Mouse (Mus musculus): Measurements from ENCODE around the gene Wasf1. TPM values are rescaled to one million over a fixed set of nuclear protein-coding genes. Genes with fewer than 3 reads are reported as not detected.

The Wasf1 gene
- polyA plus RNA-seq, 1 experiment from 2014 or later: 29.7 TPM

DNA sequence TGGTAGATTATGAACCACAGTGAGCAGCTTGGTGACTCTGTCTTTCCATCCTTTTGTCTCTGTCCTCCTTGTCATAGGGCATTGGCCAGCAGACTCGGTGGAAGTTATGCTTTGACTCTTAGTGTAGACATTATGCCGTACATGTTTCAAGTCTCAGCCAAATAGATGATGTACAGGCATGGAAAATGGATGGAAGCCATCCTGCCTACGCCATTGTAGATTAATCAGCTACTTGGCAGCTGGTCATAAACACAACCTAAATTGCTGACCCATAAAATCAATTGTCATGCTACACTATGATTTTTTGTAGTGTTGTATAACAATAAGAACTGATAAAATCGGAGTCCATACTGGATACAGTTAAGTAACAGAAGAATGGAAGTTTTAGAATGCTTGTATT is 18.5 kb downstream of the Wasf1 start:
- Histone ChIP-seq H3K4me1 (peaks cover 1% of the 10 kb centered on the region), H3K9me3 (no peaks in the 10 kb centered on the region), H3K36me3 (no peaks in the 10 kb centered on the region), H3K9ac (no peak overlapping the region), H3K27ac (no peak overlapping the region), H3K4me3 (no peak overlapping the region), H3K27me3 (no peaks in the 10 kb centered on the region), H3K4me2 (replicated peaks) (no peak overlapping the region)
- 89% methylated on average over 4 of the region's 4 CpGs for WGBS
- no peak for ATAC-seq (ENCODE audit: low FRiP score, low read depth)

DNA sequence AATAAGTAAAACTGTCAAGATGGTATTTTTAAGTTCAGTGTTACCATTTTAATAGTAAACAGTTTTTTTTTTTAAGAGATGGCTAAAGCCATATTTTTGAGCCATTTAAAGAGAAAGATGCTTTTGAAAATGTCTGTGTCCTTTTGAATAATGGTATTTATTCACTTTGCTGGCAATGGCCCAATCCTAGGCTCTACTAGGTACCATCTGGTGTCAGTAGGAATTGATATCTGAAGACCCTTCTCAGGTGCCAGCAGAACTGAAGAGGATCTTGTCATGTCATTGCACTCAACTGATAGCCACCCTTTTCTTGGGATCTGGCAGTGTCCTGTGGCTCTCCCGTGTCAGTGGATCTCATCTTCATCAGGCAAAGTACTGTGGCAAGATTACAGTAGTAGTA is 22.9 kb downstream of the Wasf1 start:
- H3K27ac ChIP-seq: no peak overlapping the region
- H3K9me3 ChIP-seq: no peaks in the 10 kb centered on the region
- H3K4me2 ChIP-seq (replicated peaks): no peak overlapping the region
- WGBS: 92% methylated on average over 1 of the region's 1 CpGs
- H3K36me3 ChIP-seq: no peaks in the 10 kb centered on the region
- ATAC-seq (ENCODE audit: low FRiP score, low read depth): no peak
- H3K27me3 ChIP-seq: no peaks in the 10 kb centered on the region
- no peak overlapping the region for H3K9ac ChIP-seq
- no peak overlapping the region for H3K4me3 ChIP-seq
- H3K4me1 ChIP-seq: no peaks in the 10 kb centered on the region

DNA sequence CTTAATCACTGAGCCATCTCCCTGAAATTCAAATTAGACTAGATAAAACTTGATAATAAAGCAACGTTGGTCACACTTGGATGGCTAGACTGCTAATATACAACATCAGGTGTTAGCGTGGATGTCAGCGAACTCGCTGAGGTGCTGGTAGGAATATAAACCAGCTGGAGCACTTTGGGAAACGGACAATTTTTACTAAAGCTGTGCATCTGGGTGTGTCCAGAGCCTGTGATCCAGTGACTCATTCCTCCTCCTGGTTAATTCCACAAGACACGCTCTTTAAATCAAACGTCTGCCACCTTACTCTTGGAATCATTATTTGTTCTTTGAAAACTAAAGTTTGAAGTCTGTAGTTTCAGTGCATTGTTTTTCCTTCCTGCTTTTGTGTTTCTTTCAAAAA is 23.5 kb downstream of the Wasf1 start:
- Histone ChIP-seq H3K27ac (no peak overlapping the region), H3K4me2 (replicated peaks) (no peak overlapping the region), H3K36me3 (no peaks in the 10 kb centered on the region), H3K4me1 (no peaks in the 10 kb centered on the region), H3K9me3 (no peaks in the 10 kb centered on the region), H3K27me3 (no peaks in the 10 kb centered on the region), H3K4me3 (no peak overlapping the region), H3K9ac (no peak overlapping the region)
- WGBS: 75% methylated on average over 7 of the region's 7 CpGs
- no peak for ATAC-seq (ENCODE audit: low FRiP score, low read depth)

DNA sequence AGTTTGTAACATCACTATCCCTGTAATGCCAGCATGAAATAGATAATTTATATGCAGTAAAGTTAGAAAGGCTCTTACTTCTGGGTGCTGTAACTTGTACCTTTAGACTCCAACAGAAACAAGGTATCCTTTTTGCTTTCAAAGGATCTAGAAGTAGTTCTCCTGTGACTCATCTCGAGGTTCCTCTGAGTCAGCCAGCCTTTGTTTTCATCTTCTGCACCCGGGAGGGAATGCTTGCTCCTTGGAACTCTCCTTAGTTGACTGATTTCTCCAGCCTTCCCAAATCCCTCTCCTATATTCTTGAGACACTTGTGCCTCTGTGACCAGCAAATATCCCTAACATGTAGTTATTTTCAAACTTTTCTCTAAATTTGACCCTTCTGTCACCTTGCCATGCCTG is 25.3 kb downstream of the Wasf1 start:
- no peak overlapping the region for H3K4me3 ChIP-seq
- ATAC-seq (ENCODE audit: low FRiP score, low read depth): no peak
- no peaks in the 10 kb centered on the region for H3K36me3 ChIP-seq
- no peaks in the 10 kb centered on the region for H3K4me1 ChIP-seq
- H3K27me3 ChIP-seq: no peaks in the 10 kb centered on the region
- no peak overlapping the region for H3K4me2 ChIP-seq (replicated peaks)
- WGBS: 59% methylated on average over 2 of the region's 2 CpGs
- H3K9me3 ChIP-seq: no peaks in the 10 kb centered on the region
- no peak overlapping the region for H3K27ac ChIP-seq
- no peak overlapping the region for H3K9ac ChIP-seq

DNA sequence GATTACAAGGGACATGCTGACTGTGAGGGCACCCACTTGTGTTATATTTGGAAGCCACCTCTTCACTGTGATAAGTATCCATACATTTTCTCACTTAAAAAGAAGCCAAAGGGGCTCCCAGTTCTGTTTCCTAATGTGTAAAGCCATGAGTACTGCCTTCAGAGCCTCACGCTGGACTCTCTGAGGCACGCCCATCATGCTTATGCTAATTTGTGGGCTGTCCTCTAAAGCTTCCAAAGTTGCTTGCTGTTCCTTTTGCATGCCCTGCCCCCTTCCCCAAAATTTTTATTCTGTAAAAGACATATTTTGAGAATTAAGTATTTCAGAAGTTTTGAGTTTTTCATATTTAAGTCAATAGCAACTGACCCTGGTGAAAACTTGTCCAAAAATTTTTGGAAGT is 27.5 kb downstream of the Wasf1 start:
- Histone ChIP-seq H3K27me3 (no peaks in the 10 kb centered on the region), H3K9me3 (no peaks in the 10 kb centered on the region), H3K4me1 (no peaks in the 10 kb centered on the region), H3K4me3 (no peak overlapping the region), H3K36me3 (no peaks in the 10 kb centered on the region), H3K4me2 (replicated peaks) (no peak overlapping the region), H3K27ac (no peak overlapping the region), H3K9ac (no peak overlapping the region)
- no peak for ATAC-seq (ENCODE audit: low FRiP score, low read depth)
- WGBS: 71% methylated on average over 2 of the region's 2 CpGs

DNA sequence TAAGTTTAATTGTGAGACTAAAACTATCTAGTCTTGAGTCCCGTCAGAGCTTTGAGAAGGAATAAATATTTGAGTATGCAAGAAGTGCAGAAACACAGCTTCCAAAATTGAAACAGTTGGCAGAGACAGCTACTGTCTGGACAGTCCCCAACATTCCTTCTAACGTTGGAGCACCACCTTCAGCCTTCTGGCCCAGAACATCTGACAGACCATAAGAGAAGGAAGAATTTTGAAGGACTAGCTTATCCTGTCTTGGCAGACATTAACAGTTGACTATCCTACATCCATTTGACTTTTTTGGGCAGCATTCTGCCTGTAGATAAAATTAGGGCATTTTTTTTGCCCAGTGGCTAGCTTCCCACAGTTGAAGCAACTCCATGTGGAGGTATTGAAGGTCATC is 32.0 kb downstream of the Wasf1 start:
- Histone ChIP-seq H3K36me3 (no peaks in the 10 kb centered on the region), H3K9me3 (no peaks in the 10 kb centered on the region), H3K4me1 (no peaks in the 10 kb centered on the region), H3K27me3 (no peaks in the 10 kb centered on the region), H3K4me3 (no peak overlapping the region), H3K27ac (no peak overlapping the region), H3K4me2 (replicated peaks) (no peak overlapping the region), H3K9ac (no peak overlapping the region)
- ATAC-seq (ENCODE audit: low FRiP score, low read depth): no peak
- WGBS: 88% methylated on average over 2 of the region's 2 CpGs

DNA sequence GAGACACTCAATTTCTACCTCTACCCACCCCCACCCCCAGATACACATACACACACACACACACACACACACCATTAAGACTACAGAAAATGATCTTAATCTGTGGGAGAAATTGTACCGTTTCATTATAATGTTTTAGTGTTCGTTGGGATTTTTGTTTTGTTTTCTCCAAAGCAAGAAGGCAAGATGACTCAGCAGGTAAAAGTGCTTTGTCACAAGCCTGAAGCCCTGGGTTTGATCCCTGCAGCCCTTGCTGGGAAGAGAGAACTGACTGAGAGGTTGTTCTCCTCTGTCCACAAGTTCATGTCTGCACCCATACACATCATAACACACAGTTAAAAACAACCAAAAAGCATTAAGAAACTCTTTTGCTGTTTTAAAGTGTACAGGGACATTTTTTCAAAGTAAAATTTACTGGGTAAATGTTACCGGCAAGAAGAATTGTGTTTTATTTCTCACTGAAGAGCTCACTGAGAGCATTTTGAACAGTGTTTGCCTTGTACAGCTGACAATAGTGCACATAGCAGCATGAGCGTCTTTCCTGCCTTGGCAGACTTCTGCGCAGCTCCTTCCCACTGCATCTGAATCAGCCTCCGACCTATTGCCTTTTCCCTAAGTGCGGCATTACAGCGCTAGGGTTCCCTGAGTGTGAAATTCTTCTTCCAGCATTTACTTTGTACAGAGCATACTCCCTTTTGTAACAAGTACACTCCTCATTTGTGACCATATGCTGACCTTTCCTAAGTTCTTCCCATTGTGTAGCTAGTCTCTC is 35.6 kb downstream of the Wasf1 start:
- Histone ChIP-seq H3K36me3 (0 out of 2 replicates have a peak, but pooled peaks cover 5% of the 10 kb centered on the region), H3K4me3 (no peak overlapping the region), H3K4me1 (no peaks in the 10 kb centered on the region), H3K27me3 (no peaks in the 10 kb centered on the region), H3K4me2 (replicated peaks) (no peak overlapping the region), H3K9ac (no peak overlapping the region), H3K27ac (no peak overlapping the region), H3K9me3 (no peaks in the 10 kb centered on the region)
- ATAC-seq (ENCODE audit: low FRiP score, low read depth): no peak
- 91% methylated on average over 8 of the region's 8 CpGs for WGBS

DNA sequence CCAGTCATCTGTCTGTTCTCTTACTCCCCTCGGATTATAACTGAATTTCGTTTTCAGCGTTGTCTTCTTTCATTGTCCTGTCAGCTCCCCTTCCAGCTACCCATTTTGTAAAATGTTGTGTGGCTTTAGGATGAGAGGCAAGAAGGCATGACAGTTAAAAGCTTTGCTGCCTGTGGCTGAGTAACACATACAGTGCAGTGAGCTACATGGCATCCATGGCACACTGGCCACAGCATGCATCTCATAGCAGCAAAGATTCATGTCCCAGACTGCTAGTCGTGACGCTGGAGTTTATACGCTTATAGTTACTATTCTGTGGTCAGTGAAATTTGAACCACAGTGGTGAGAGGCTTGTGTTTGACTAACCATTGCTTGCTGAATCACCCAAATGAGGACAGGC is 36.2 kb downstream of the Wasf1 start:
- H3K27me3 ChIP-seq: no peaks in the 10 kb centered on the region
- ATAC-seq (ENCODE audit: low FRiP score, low read depth): no peak
- H3K4me3 ChIP-seq: no peak overlapping the region
- no peak overlapping the region for H3K9ac ChIP-seq
- H3K4me1 ChIP-seq: no peaks in the 10 kb centered on the region
- WGBS: 73% methylated on average over 6 of the region's 6 CpGs
- no peak overlapping the region for H3K4me2 ChIP-seq (replicated peaks)
- H3K9me3 ChIP-seq: no peaks in the 10 kb centered on the region
- H3K36me3 ChIP-seq: 0 out of 2 replicates have a peak, but pooled peaks cover 5% of the 10 kb centered on the region
- no peak overlapping the region for H3K27ac ChIP-seq

DNA sequence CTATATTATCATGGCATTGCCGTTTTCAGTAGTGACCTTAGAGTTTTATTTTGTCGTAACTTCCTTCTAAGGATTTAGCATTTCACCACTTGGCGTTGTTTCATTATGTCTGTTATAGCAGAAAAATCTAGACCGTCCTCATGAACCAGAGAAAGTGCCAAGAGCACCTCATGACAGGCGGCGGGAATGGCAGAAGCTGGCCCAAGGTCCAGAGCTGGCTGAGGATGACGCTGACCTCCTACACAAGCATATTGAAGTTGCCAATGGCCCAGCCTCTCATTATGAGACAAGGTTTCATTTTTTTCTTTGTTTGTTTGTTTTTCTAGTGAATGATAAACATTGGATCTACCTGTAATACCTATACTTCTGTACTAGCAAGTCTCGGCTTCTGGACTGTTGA is 49.7 kb downstream of the Wasf1 start:
- no peak overlapping the region for H3K4me2 ChIP-seq (replicated peaks)
- H3K9ac ChIP-seq: no peak overlapping the region
- no peak for ATAC-seq (ENCODE audit: low FRiP score, low read depth)
- no peaks in the 10 kb centered on the region for H3K27me3 ChIP-seq
- no peak overlapping the region for H3K27ac ChIP-seq
- H3K4me1 ChIP-seq: no peaks in the 10 kb centered on the region
- H3K36me3 ChIP-seq: peaks cover 50% of the 10 kb centered on the region
- no peak overlapping the region for H3K4me3 ChIP-seq
- no peaks in the 10 kb centered on the region for H3K9me3 ChIP-seq
- WGBS: 93% methylated on average over 8 of the region's 8 CpGs

DNA sequence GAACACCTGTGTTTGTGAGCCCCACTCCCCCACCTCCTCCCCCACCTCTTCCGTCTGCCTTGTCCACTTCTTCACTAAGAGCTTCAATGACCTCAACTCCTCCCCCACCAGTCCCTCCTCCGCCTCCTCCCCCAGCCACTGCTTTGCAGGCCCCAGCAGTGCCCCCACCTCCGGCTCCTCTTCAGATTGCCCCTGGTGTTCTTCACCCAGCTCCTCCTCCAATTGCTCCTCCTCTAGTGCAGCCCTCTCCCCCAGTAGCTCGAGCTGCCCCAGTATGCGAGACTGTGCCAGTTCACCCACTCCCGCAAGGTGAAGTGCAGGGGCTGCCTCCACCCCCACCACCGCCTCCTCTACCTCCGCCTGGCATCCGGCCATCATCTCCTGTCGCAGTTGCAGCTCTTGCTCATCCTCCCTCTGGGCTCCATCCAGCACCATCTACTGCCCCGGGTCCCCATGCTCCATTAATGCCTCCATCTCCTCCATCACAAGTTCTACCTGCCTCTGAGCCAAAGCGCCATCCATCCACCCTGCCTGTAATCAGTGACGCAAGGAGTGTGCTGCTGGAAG is 53.0 kb downstream of the Wasf1 start:
- Histone ChIP-seq H3K9me3 (no peaks in the 10 kb centered on the region), H3K36me3 (peaks cover 59% of the 10 kb centered on the region), H3K4me1 (no peaks in the 10 kb centered on the region), H3K4me2 (replicated peaks) (no peak overlapping the region), H3K4me3 (no peak overlapping the region), H3K9ac (no peak overlapping the region), H3K27me3 (no peaks in the 10 kb centered on the region), H3K27ac (no peak overlapping the region)
- WGBS: 86% methylated on average over 13 of the region's 13 CpGs
- no peak for ATAC-seq (ENCODE audit: low FRiP score, low read depth)

DNA sequence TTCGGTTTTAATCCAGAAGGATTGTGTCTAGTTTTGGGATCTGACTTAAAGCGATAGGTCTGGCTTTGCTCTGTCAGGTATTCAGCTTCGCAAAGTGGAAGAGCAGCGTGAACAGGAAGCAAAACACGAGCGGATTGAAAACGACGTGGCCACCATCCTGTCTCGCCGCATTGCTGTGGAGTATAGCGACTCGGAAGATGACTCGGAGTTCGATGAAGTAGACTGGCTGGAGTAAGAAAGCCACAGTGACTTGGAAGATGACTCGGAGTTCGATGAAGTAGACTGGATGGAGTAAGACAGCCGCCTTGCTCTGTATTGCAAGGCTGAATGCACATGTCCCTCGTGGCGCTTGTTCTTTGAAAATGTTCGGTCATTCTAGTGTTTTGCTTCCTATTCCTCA is 54.3 kb downstream of the Wasf1 start:
- Histone ChIP-seq H3K9me3 (no peaks in the 10 kb centered on the region), H3K4me2 (replicated peaks) (no peak overlapping the region), H3K9ac (no peak overlapping the region), H3K36me3 (peaks cover 50% of the 10 kb centered on the region), H3K4me3 (no peak overlapping the region), H3K4me1 (no peaks in the 10 kb centered on the region), H3K27me3 (no peaks in the 10 kb centered on the region), H3K27ac (no peak overlapping the region)
- no peak for ATAC-seq (ENCODE audit: low FRiP score, low read depth)
- WGBS: 94% methylated on average over 20 of the region's 20 CpGs

DNA sequence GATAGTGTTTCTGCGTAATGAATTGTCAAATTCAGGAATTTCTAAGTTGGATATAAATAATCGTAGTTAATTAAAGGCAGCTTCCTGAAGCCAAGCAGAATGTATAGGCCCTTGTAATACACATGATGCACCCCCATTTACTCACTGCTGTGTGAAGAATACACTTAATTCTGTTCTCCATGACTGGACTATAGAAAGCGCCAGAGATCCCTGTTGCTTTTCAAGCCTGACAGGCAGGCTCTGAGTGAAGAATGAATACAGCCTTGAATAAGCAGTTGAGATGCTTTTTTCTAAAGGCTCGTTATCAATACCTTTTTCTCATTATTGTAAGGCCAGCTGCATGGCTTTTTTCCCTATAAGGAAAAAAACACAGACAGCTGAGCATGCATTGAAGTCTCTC is 59.4 kb downstream of the Wasf1 start:
- no peak for ATAC-seq (ENCODE audit: low FRiP score, low read depth)
- H3K27ac ChIP-seq: no peak overlapping the region
- H3K4me3 ChIP-seq: no peak overlapping the region
- 79% methylated on average over 4 of the region's 4 CpGs for WGBS
- H3K36me3 ChIP-seq: peaks cover 33% of the 10 kb centered on the region
- H3K27me3 ChIP-seq: no peaks in the 10 kb centered on the region
- no peaks in the 10 kb centered on the region for H3K9me3 ChIP-seq
- no peaks in the 10 kb centered on the region for H3K4me1 ChIP-seq
- no peak overlapping the region for H3K9ac ChIP-seq
- no peak overlapping the region for H3K4me2 ChIP-seq (replicated peaks)

DNA sequence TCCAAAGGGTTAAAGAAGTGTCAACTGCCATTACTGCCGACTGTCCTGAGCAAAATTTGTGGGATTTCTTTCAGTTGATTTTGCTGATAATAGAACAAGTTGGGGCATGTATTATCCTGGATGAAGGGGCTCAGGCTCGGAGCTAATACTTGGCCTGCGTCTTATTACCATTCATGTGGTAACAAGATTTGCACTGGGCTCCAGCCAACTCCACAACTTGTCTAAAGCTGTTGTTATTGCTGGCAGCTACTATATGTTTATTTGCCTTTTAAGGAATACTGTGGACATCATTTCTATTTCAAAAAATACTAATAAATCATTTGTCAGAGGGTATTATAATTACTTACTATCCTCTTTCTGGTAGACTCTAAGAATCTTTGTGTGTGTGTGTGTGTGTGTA is 66.9 kb downstream of the Wasf1 start:
- 70% methylated on average over 3 of the region's 3 CpGs for WGBS
- Histone ChIP-seq H3K9me3 (no peaks in the 10 kb centered on the region), H3K27me3 (no peaks in the 10 kb centered on the region), H3K36me3 (peaks cover 21% of the 10 kb centered on the region), H3K4me3 (no peak overlapping the region), H3K4me2 (replicated peaks) (no peak overlapping the region), H3K27ac (no peak overlapping the region), H3K9ac (no peak overlapping the region), H3K4me1 (no peaks in the 10 kb centered on the region)
- no peak for ATAC-seq (ENCODE audit: low FRiP score, low read depth)

Measured in limb, embryonic 13.5 days (tissue).